Mouse (Mus musculus): Measurements from ENCODE around the gene Nr5a1. TPM values are rescaled to one million over a fixed set of nuclear protein-coding genes. Genes with fewer than 3 reads are reported as not detected.

Gene Nr5a1
- total and polyA plus RNA-seq, 2 experiments from 2014 or later: not detected

DNA sequence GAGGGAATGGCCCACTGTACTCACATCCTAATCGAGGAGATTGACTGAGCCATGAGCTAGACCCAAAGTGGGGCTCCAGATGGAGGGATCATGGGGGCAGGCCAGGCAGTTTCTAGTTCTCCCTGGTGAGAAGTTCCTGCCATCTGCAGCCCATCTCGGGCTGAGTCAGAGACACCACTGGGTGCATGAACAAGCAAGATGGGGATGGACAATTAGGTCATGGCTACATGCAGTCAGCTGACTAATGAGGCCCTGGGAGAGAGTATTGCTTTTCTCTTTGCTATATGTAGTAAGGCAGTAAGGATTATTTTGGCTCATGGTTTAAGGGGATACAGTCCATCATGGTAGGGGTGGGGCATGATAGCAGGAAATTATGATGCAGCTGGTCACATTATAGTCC lies 60.6 kb downstream of the Nr5a1 start:
- H3K4me3 ChIP-seq (ENCODE audit: low read depth, low read length): no peak overlapping the region
- no peaks in the 10 kb centered on the region for H3K4me1 ChIP-seq (ENCODE audit: control insufficient read depth, insufficient read depth)
- DNase-seq (ENCODE audit: low spot score) (no peak), ATAC-seq (ENCODE audit: insufficient read depth, low read depth) (no peak)
- 75% methylated on average over 2 of the region's 2 CpGs for WGBS
- no peak for TF ChIP-seq EP300 (IDR thresholded peaks at IDR 0.05; ENCODE audit: low read depth)
- TF ChIP-seq CTCF (IDR thresholded peaks at IDR 0.05; ENCODE audit: low read depth): no peak
- no peak overlapping the region for H3K4me2 ChIP-seq (ENCODE audit: low read depth, low read length)
- no peaks in the 10 kb centered on the region for H3K36me3 ChIP-seq (replicated peaks; ENCODE audit: control insufficient read depth, insufficient read depth, low read length)
- 0 out of 2 replicates have a peak, but pooled peaks cover 8% of the 10 kb centered on the region for H3K27me3 ChIP-seq (ENCODE audit: control insufficient read depth, insufficient read depth, low read length)
- no peak overlapping the region for H3K27ac ChIP-seq (ENCODE audit: low read depth)
- H3K9ac ChIP-seq (replicated peaks; ENCODE audit: low read depth, low read length): no peak overlapping the region
- no peaks in the 10 kb centered on the region for H3K9me3 ChIP-seq (replicated peaks; ENCODE audit: control insufficient read depth, low read length)

GRCm38 (mm10) chr2:38653293-38653619 lies 61.1 kb downstream of the Nr5a1 start:
- Histone ChIP-seq H3K9me3 (replicated peaks; ENCODE audit: control insufficient read depth, low read length) (no peaks in the 10 kb centered on the region), H3K27me3 (ENCODE audit: control insufficient read depth, insufficient read depth, low read length) (0 out of 2 replicates have a peak, but pooled peaks cover 8% of the 10 kb centered on the region), H3K27ac (ENCODE audit: low read depth) (no peak overlapping the region), H3K36me3 (replicated peaks; ENCODE audit: control insufficient read depth, insufficient read depth, low read length) (no peaks in the 10 kb centered on the region), H3K4me3 (ENCODE audit: low read depth, low read length) (no peak overlapping the region), H3K4me2 (ENCODE audit: low read depth, low read length) (no peak overlapping the region), H3K4me1 (ENCODE audit: control insufficient read depth, insufficient read depth) (no peaks in the 10 kb centered on the region), H3K9ac (replicated peaks; ENCODE audit: low read depth, low read length) (no peak overlapping the region)
- DNase-seq (ENCODE audit: low spot score) (no peak), ATAC-seq (ENCODE audit: insufficient read depth, low read depth) (no peak)
- TF ChIP-seq EP300 (IDR thresholded peaks at IDR 0.05; ENCODE audit: low read depth) (no peak), CTCF (IDR thresholded peaks at IDR 0.05; ENCODE audit: low read depth) (no peak)
- 79% methylated on average over 5 of the region's 5 CpGs for WGBS

DNA sequence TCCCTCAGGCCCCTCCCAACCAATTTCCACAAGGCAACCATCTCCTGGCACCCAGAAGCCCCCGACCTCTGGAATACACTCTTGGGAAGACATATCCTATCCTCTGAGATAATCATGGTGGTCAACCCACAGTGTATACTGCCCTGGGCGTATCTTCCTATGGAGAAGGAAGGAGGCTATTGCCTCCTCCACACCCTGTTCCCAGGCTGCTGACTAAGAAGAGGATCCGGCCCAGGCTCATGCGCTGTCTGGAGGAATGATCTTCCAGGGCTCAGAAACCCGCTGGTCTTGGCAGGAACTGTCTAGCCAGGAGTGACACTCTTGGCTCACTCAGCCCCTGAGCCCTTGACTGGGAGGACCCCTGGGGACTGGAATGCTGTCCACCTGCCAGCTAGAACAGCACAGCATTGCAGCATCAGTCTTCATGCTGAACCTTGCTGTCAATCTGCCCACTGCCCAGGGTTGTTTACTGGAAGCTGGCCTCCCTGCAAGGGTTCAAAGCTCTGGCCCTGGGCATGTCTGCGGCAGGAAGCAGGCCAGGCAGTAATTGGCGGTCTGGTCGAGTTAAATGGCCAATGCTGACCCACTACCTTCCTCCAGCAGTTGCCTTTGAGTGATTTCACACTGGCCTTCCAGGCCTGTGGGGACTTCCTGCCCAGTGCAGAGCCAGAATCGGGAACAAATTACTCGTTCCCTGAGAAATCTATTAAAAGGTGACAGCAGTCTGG lies 61.6 kb downstream of the Nr5a1 start:
- TF ChIP-seq CTCF (IDR thresholded peaks at IDR 0.05; ENCODE audit: low read depth) (no peak), EP300 (IDR thresholded peaks at IDR 0.05; ENCODE audit: low read depth) (no peak)
- WGBS: 49% methylated on average over 10 of the region's 10 CpGs
- no peak for DNase-seq (ENCODE audit: low spot score)

GRCm38 (mm10) chr2:38652098-38652497 lies 62.2 kb downstream of the Nr5a1 start:
- H3K9ac ChIP-seq (replicated peaks; ENCODE audit: low read depth, low read length): no peak overlapping the region
- H3K36me3 ChIP-seq (replicated peaks; ENCODE audit: control insufficient read depth, insufficient read depth, low read length): no peaks in the 10 kb centered on the region
- ATAC-seq (ENCODE audit: insufficient read depth, low read depth) (no peak), DNase-seq (ENCODE audit: low spot score) (no peak)
- no peak overlapping the region for H3K4me2 ChIP-seq (ENCODE audit: low read depth, low read length)
- no peaks in the 10 kb centered on the region for H3K4me1 ChIP-seq (ENCODE audit: control insufficient read depth, insufficient read depth)
- H3K27me3 ChIP-seq (ENCODE audit: control insufficient read depth, insufficient read depth, low read length): 0 out of 2 replicates have a peak, but pooled peaks cover 8% of the 10 kb centered on the region
- H3K4me3 ChIP-seq (ENCODE audit: low read depth, low read length): no peak overlapping the region
- H3K27ac ChIP-seq (ENCODE audit: low read depth): no peak overlapping the region
- WGBS: 69% methylated on average over 7 of the region's 7 CpGs
- TF ChIP-seq EP300 (IDR thresholded peaks at IDR 0.05; ENCODE audit: low read depth) (no peak), CTCF (IDR thresholded peaks at IDR 0.05; ENCODE audit: low read depth) (no peak)
- no peaks in the 10 kb centered on the region for H3K9me3 ChIP-seq (replicated peaks; ENCODE audit: control insufficient read depth, low read length)

More for the DNA sequence above, 61.6 kb downstream of the Nr5a1 start:
- no peak overlapping the region for H3K4me3 ChIP-seq (ENCODE audit: low read depth, low read length)
- H3K9ac ChIP-seq (replicated peaks; ENCODE audit: low read depth, low read length): no peak overlapping the region
- ATAC-seq (ENCODE audit: insufficient read depth, low read depth): no peak
- no peak overlapping the region for H3K4me2 ChIP-seq (ENCODE audit: low read depth, low read length)
- H3K36me3 ChIP-seq (replicated peaks; ENCODE audit: control insufficient read depth, insufficient read depth, low read length): no peaks in the 10 kb centered on the region
- no peak overlapping the region for H3K27ac ChIP-seq (ENCODE audit: low read depth)
- no peaks in the 10 kb centered on the region for H3K9me3 ChIP-seq (replicated peaks; ENCODE audit: control insufficient read depth, low read length)
- H3K27me3 ChIP-seq (ENCODE audit: control insufficient read depth, insufficient read depth, low read length): 0 out of 2 replicates have a peak, but pooled peaks cover 8% of the 10 kb centered on the region
- H3K4me1 ChIP-seq (ENCODE audit: control insufficient read depth, insufficient read depth): no peaks in the 10 kb centered on the region

DNA sequence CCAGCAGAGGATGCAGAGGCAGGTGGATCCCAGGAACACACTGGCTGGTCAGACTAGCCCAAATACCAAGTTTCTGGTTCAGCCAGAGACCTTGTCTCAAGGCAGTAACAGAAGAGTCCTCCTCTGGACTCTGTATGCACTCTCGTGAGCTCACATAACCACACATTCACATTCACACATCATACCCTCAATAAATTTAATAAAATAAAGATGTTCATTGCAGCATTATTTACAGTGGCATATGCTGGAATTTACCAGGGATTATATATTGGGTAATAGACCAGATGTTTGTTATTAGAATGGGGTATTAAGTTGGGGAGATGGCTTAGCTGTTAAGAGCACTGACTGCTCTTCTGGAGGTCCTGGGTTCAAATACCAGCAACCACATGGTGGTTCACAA lies 64.0 kb downstream of the Nr5a1 start:
- Histone ChIP-seq H3K9ac (replicated peaks; ENCODE audit: low read depth, low read length) (no peak overlapping the region), H3K27me3 (ENCODE audit: control insufficient read depth, insufficient read depth, low read length) (no peaks in the 10 kb centered on the region), H3K4me3 (ENCODE audit: low read depth, low read length) (no peak overlapping the region), H3K27ac (ENCODE audit: low read depth) (no peak overlapping the region), H3K4me2 (ENCODE audit: low read depth, low read length) (no peak overlapping the region), H3K36me3 (replicated peaks; ENCODE audit: control insufficient read depth, insufficient read depth, low read length) (no peaks in the 10 kb centered on the region), H3K9me3 (replicated peaks; ENCODE audit: control insufficient read depth, low read length) (no peaks in the 10 kb centered on the region), H3K4me1 (ENCODE audit: control insufficient read depth, insufficient read depth) (no peaks in the 10 kb centered on the region)
- no peak for DNase-seq (ENCODE audit: low spot score)
- TF ChIP-seq CTCF (IDR thresholded peaks at IDR 0.05; ENCODE audit: low read depth): no peak
- TF ChIP-seq EP300 (IDR thresholded peaks at IDR 0.05; ENCODE audit: low read depth): no peak
- 81% methylated on average over 1 of the region's 1 CpGs for WGBS
- no peak for ATAC-seq (ENCODE audit: insufficient read depth, low read depth)

DNA sequence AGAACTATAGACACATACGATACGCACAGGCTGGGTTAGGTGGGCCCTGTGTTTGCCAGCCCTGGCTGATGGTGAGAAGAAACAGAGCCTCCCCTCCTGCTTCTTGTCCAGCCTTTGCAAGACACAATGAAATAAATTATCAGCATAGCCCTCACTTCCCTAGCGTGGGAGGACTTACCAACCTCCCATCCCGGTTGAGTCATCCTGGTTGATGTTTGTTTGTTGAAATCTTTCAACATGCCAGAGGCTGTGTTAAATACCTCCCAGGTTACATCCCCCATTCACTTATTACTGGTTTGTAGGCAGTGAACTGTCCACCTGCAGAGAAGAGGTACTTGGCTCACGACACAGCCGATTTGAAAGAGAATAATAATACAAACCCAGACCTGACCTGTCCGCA lies 66.7 kb downstream of the Nr5a1 start:
- no peaks in the 10 kb centered on the region for H3K27me3 ChIP-seq (ENCODE audit: control insufficient read depth, insufficient read depth, low read length)
- no peak for TF ChIP-seq CTCF (IDR thresholded peaks at IDR 0.05; ENCODE audit: low read depth)
- no peak for TF ChIP-seq EP300 (IDR thresholded peaks at IDR 0.05; ENCODE audit: low read depth)
- no peaks in the 10 kb centered on the region for H3K36me3 ChIP-seq (replicated peaks; ENCODE audit: control insufficient read depth, insufficient read depth, low read length)
- peaks cover 8% of the 10 kb centered on the region for H3K4me1 ChIP-seq (ENCODE audit: control insufficient read depth, insufficient read depth)
- ATAC-seq (ENCODE audit: insufficient read depth, low read depth) (no peak), DNase-seq (ENCODE audit: low spot score) (no peak)
- 73% methylated on average over 7 of the region's 7 CpGs for WGBS
- no peak overlapping the region for H3K4me2 ChIP-seq (ENCODE audit: low read depth, low read length)
- H3K9ac ChIP-seq (replicated peaks; ENCODE audit: low read depth, low read length): no peak overlapping the region
- no peaks in the 10 kb centered on the region for H3K9me3 ChIP-seq (replicated peaks; ENCODE audit: control insufficient read depth, low read length)
- no peak overlapping the region for H3K4me3 ChIP-seq (ENCODE audit: low read depth, low read length)
- H3K27ac ChIP-seq (ENCODE audit: low read depth): no peak overlapping the region
